Mouse (Mus musculus) intestine, embryonic 14.5 days (tissue): ENCODE data around the gene Tpra1. TPM values are rescaled to one million over a fixed set of nuclear protein-coding genes. Genes with fewer than 3 reads are reported as not detected.

ENCODE experiments used
- ATAC-seq: fragments of 200-750 bp; cut with Nextera tagmentation; replicated peaks from 2 replicates; pipeline ENCODE4 v1.8.0; 2017; ENCODE audit warnings: low read depth, moderate number of reproducible peaks, moderate TSS enrichment, moderate library complexity; ENCODE audit not compliant: low FRiP score, low TSS enrichment
- DNase-seq: peaks from one replicate; pipeline ENCODE4 v3.0.0-alpha.2; 2018; ENCODE audit warnings: low spot score
- H3K27ac ChIP-seq: fragments of 300-500 bp; sonication (generic); 2 replicates; pipeline ENCODE4 v1.5.1; 2014; ENCODE audit warnings: low read depth, mild to moderate bottlenecking, control low read depth
- H3K27me3 ChIP-seq: fragments of 300-500 bp; sonication (generic); replicated peaks from 2 replicates; pipeline ENCODE4 v1.6.1; 2014; ENCODE audit warnings: low read length, control low read depth; ENCODE audit not compliant: control insufficient read depth, insufficient read depth
- H3K36me3 ChIP-seq: fragments of 300-500 bp; sonication (generic); 2 replicates; pipeline ENCODE4 v1.6.1; 2014; ENCODE audit warnings: low read length, control low read depth; ENCODE audit not compliant: control insufficient read depth, insufficient read depth
- H3K4me1 ChIP-seq: fragments of 300-500 bp; sonication (generic); replicated peaks from 2 replicates; pipeline ENCODE4 v1.6.1; 2014; ENCODE audit warnings: low read length, control low read depth, mixed read lengths; ENCODE audit not compliant: control insufficient read depth, insufficient read depth
- H3K4me2 ChIP-seq: fragments of 300-500 bp; sonication (generic); 2 replicates; pipeline ENCODE4 v1.6.1; 2014; ENCODE audit warnings: low read length
- H3K4me3 ChIP-seq: fragments of 300-500 bp; sonication (generic); 2 replicates; pipeline ENCODE4 v1.5.1; 2014; ENCODE audit warnings: low read depth, low read length, control low read depth, mixed read lengths
- H3K9ac ChIP-seq: fragments of 300-500 bp; sonication (generic); 2 replicates; pipeline ENCODE4 v1.6.1; 2014; ENCODE audit warnings: mild to moderate bottlenecking, low read length
- H3K9me3 ChIP-seq: fragments of 300-500 bp; sonication (generic); 2 replicates; pipeline ENCODE4 v1.6.1; 2016; ENCODE audit warnings: low read length, control low read depth; ENCODE audit not compliant: control insufficient read depth
- WGBS: fragments of 180-500 bp; shearing (Covaris S2); extraction: QIAGEN DNeasy Blood & Tissue Kit; methylation state at CpG from one replicate; pipeline ENCODE4 v1.1.7; 2014; 5-methylcytosine and 5-hydroxymethylcytosine counted together
- polyA plus RNA-seq: library from polyadenylated mRNA; unstranded; fragments of >200 nt; fragmentation: Nextera tagmentation; extraction: Ambion mirVana; gene quantifications from 2 replicates; pipeline ENCODE4 v1.2.1, GENCODE M21; 2014

The Tpra1 gene
- polyA plus RNA-seq, 1 experiment from 2014 or later: 59.6 TPM

DNA sequence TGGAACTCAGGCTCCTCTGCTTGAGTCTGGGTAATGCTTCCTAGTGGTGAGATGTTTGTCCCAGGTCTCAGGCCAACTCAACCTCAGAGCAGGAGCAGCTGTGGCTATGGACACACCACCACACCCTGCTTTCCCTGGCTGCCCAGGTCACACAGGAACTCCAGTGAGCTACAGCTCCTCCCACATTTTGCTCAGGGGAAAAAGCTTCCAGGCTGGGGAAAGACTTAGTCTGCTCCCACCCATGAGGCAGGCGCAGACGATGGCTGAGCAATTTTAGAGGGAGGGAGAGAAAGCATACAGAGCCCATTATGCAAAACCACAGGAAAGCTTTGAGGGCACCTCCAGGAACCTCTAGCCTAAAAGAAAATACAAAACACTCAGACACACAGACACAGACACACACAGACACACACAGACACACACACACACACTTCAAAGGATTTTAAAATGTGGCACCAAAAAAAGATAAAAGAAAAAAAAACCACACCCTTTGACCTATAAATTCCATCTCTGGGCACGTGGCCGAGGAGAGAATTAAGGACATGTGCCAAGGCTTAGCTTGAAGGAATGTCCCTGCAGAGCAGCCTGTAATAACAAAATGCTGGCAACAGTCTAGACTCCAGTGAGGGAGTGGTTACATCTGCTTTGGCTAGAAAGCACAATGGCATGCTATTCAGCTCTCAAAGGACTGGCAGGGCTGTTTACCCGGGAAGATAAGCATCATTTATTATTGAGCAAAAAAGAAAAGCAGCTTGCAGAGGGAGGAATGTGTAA is 22.6 kb downstream of the Tpra1 start:
- WGBS: 14% methylated on average over 5 of the region's 5 CpGs
- peaks cover 10% of the 10 kb centered on the region; the same call in 1 of the 2 replicates for H3K4me1 ChIP-seq
- H3K4me2 ChIP-seq: no peak overlapping the region
- H3K9ac ChIP-seq: no peak overlapping the region
- H3K4me3 ChIP-seq: no peak overlapping the region
- ATAC-seq: no peak
- no peak for DNase-seq
- H3K27me3 ChIP-seq: no peaks in the 10 kb centered on the region
- H3K36me3 ChIP-seq: no peaks in the 10 kb centered on the region
- no peaks in the 10 kb centered on the region for H3K9me3 ChIP-seq
- H3K27ac ChIP-seq: peak overlapping the region; percentile 29; the same call in 1 of the 2 replicates

- no peak overlapping the region for H3K4me2 ChIP-seq
- no peaks in the 10 kb centered on the region for H3K27me3 ChIP-seq
- H3K27ac ChIP-seq: no peak overlapping the region
- H3K9ac ChIP-seq: no peak overlapping the region
- 21% methylated on average over 4 of the region's 4 CpGs for WGBS
- H3K9me3 ChIP-seq: no peaks in the 10 kb centered on the region
- H3K4me3 ChIP-seq: no peak overlapping the region
- H3K36me3 ChIP-seq: no peaks in the 10 kb centered on the region
- ATAC-seq (0 out of 2 replicates have a peak, but pooled peaks have one; percentile 11), DNase-seq (no peak)
- peaks cover 10% of the 10 kb centered on the region; the same call in 1 of the 2 replicates for H3K4me1 ChIP-seq
Observed at GRCm38 (mm10) chr6:88925640-88926205, 23.7 kb downstream of the Tpra1 start.

GRCm38 (mm10) chr6:88926870-88927269 is 24.8 kb downstream of the Tpra1 start:
- peaks cover 10% of the 10 kb centered on the region; the same call in 1 of the 2 replicates for H3K4me1 ChIP-seq
- H3K9ac ChIP-seq: no peak overlapping the region
- no peak overlapping the region for H3K4me2 ChIP-seq
- no peak overlapping the region for H3K4me3 ChIP-seq
- 54% methylated on average over 3 of the region's 3 CpGs for WGBS
- H3K27ac ChIP-seq: no peak overlapping the region
- H3K27me3 ChIP-seq: no peaks in the 10 kb centered on the region
- no peak for ATAC-seq
- no peak for DNase-seq
- no peaks in the 10 kb centered on the region for H3K9me3 ChIP-seq
- no peaks in the 10 kb centered on the region for H3K36me3 ChIP-seq

DNA sequence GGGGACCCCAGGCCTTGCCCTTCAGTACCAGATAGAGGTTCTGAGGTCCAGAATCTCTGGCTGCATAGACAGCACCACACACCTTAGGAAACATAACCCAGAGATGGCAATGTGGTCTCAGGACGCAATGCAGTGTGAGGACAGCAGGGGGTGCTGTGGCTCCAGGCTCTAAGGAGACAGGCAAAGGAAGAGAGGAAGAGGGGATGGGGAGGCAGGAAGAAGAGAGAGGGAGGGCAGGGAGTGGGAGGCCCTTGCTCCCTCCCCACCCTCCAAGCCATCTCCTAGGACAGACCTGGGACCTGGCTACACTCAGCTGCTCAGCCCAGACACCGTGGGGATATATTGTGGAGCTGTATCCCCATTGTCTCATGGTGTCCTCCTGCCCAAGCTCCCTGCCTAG is 25.5 kb downstream of the Tpra1 start:
- no peak overlapping the region for H3K4me2 ChIP-seq
- H3K4me1 ChIP-seq: peaks cover 10% of the 10 kb centered on the region; the same call in 1 of the 2 replicates
- no peak overlapping the region for H3K27ac ChIP-seq
- H3K4me3 ChIP-seq: no peak overlapping the region
- 2% methylated on average over 2 of the region's 2 CpGs for WGBS
- H3K36me3 ChIP-seq: no peaks in the 10 kb centered on the region
- no peaks in the 10 kb centered on the region for H3K27me3 ChIP-seq
- ATAC-seq (peak; percentile 57), DNase-seq (peak; percentile 93)
- H3K9ac ChIP-seq: no peak overlapping the region
- no peaks in the 10 kb centered on the region for H3K9me3 ChIP-seq

DNA sequence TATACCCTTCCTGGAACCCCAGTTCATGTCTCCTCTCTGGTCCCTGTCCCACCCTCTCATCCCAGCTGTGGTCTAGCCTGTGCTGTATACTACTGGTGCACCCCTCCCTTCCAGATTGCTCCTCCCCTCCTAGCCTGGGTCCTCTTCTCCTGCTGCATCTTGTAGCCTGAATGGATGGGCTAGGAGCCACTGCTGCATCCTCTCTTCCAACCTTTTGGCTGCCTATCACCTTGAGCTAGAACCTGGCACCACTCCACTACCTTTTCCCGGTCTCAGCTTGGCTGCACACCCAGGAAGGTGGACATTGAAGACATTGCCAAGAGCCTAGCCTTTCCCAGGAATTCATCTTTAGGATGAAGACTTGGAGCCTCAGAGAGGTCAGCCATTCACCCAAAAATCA is 26.0 kb downstream of the Tpra1 start:
- no peak overlapping the region for H3K27ac ChIP-seq
- ATAC-seq (no peak), DNase-seq (no peak)
- no peaks in the 10 kb centered on the region for H3K36me3 ChIP-seq
- H3K4me2 ChIP-seq: no peak overlapping the region
- H3K4me1 ChIP-seq: peaks cover 10% of the 10 kb centered on the region; the same call in 1 of the 2 replicates
- no peaks in the 10 kb centered on the region for H3K9me3 ChIP-seq
- no peak overlapping the region for H3K9ac ChIP-seq
- no peak overlapping the region for H3K4me3 ChIP-seq
- WGBS: 93% methylated on average over 1 of the region's 1 CpGs
- H3K27me3 ChIP-seq: no peaks in the 10 kb centered on the region

DNA sequence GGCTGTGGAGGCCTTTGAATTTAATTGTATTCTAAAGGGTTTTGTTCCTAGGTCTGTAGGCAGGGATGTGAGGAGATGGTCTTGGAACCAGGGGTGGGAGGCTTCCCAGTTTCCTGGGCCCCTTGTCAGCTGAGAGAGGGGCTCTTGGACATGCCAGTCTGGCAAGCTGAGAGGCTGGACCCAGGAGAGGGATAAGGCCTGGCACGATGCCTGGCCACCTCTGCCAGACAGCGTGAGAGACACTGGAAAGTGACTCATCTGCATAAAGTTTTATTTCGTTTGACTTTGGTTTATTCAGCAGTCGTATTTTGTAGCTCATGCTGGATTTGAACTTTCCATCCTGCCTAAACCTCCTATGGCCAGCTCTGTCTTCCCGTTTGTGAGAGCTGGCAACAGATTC is 26.5 kb downstream of the Tpra1 start:
- no peak overlapping the region for H3K4me2 ChIP-seq
- H3K4me3 ChIP-seq: no peak overlapping the region
- H3K27me3 ChIP-seq: no peaks in the 10 kb centered on the region
- 72% methylated on average over 5 of the region's 5 CpGs for whole genome bisulfite sequencing
- peaks cover 10% of the 10 kb centered on the region; the same call in 1 of the 2 replicates for H3K4me1 ChIP-seq
- H3K9me3 ChIP-seq: no peaks in the 10 kb centered on the region
- no peak overlapping the region for H3K27ac ChIP-seq
- DNase-seq (no peak), ATAC-seq (no peak)
- no peak overlapping the region for H3K9ac ChIP-seq
- no peaks in the 10 kb centered on the region for H3K36me3 ChIP-seq

GRCm38 (mm10) chr6:88929451-88929850 is 27.4 kb downstream of the Tpra1 start:
- WGBS: 55% methylated on average over 6 of the region's 6 CpGs
- ATAC-seq: no peak

GRCm38 (mm10) chr6:88930049-88930448 is 28.0 kb downstream of the Tpra1 start:
- 66% methylated on average over 7 of the region's 7 CpGs for WGBS
- Histone ChIP-seq H3K36me3 (no peaks in the 10 kb centered on the region), H3K9ac (no peak overlapping the region), H3K27me3 (no peaks in the 10 kb centered on the region), H3K4me2 (no peak overlapping the region), H3K9me3 (no peaks in the 10 kb centered on the region), H3K27ac (no peak overlapping the region), H3K4me3 (no peak overlapping the region), H3K4me1 (peaks cover 16% of the 10 kb centered on the region)
- ATAC-seq: no peak
- no peak for DNase-seq

More at GRCm38 (mm10) chr6:88929451-88929850, 27.4 kb downstream of the Tpra1 start:
- Histone ChIP-seq H3K4me3 (no peak overlapping the region), H3K4me2 (no peak overlapping the region), H3K36me3 (no peaks in the 10 kb centered on the region), H3K27me3 (no peaks in the 10 kb centered on the region), H3K4me1 (peaks cover 15% of the 10 kb centered on the region), H3K27ac (no peak overlapping the region), H3K9me3 (no peaks in the 10 kb centered on the region), H3K9ac (no peak overlapping the region)
- no peak for DNase-seq
